Mouse (Mus musculus): ENCODE data around the gene Ppp4c.

DNA sequence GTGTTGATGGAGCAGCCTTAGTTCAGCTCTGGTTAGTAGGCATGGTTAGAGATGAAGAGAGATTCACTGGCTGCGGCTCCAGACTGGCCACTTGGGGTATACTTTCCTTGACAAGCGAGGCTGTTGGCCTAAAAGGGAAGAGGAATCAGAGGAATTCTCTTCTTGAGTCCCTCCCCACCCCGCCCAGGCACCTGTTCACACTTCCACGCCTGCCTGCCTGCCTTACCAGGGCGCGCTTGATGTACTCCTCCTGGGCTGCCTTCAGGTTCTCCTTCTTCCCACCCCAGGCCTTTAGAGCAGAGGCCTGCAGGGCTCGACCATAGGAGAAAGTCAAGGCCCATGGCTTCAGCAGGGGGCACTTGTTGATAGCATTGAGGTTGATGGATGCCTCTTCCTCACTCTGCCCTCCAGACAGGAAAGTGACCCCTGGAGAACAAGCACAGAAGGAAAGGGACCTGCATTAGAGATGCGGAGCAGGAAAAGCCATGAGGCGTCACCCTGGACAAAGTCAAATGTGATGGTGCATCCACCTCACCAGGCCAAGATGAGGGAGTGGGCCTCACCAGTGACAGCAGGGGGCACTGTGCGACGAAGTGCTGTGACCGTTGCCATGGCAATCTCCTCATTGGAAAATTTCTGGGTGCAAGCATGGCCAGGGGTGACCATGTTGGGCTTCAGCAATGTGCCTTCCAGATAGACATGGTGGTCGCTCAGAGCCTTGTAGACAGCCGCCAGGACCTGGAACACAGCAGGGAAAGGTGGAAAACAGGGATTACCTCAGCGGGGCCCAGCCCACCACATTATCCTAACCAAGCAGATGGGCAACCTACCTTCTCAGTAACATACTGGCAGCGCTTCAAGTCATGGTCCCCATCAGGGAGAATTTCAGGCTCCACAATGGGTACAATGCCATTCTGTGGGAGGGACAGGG is 3.4 kb upstream of the Ppp4c start:
- TF ChIP-seq POLR2A (IDR thresholded peaks at IDR 0.05; ENCODE audit: borderline replicate concordance, low read depth, low read length) (no peak), CTCF (IDR thresholded peaks at IDR 0.05; ENCODE audit: low read depth, low read length) (no peak)
